8 mouse cellular contexts compared by ENCODE assay signal in the genomic region with DNA sequence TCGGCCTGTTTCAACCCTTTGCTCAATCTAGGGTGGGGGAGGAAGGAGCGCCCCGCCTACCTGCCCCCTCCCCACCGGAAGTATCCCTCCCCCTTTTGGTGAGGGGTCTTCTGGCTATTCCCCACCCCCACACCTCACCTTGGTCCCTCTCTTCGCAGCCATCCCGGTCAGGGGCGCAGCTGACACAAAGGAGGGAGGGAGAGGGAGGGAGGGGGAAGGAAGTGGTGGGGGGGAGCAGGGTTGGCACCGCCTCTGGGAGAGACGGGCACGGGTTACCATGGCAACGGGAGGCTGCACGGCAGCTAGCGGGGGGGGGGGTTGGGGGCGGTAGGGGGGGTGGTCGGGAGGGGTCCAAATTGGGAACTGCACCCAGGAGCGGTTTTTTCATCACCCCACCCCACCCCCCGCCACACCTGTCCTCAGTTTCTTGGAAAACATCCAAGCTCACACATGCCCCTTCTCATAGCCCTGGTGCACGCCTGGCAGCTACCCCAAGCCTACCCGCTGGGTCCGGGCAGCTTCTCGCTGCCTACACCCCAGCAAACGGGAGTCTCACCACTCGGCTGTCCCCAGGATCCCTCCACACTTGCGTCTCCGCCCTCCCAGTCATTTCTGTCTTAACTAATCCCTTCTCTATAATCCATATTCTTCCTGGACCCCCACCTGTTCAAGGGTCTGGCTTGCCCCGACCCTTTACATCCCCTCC. TPM values are rescaled to one million over a fixed set of nuclear protein-coding genes. Genes with fewer than 3 reads are reported as not detected.
DNase-seq lines count a peak whose midpoint lies in the region; ATAC-seq and TF ChIP-seq lines count a peak whose summit lies in the region.

No protein-coding gene starts in this region.

- H3K4me3 ChIP-seq in heart, adult 2 months = peak overlapping the region; percentile 97
- H3K4me3 ChIP-seq in liver, embryonic 15.5 days (replicated peaks) = peak overlapping the region; percentile 8; the same call in 1 of the 2 replicates

- TF ChIP-seq POLR2A in heart, adult 2 months (IDR thresholded peaks at IDR 0.05; ENCODE audit: insufficient read depth, low read depth, low read length) = no peak

- H3K27ac ChIP-seq in heart, adult 2 months = peak overlapping the region; percentile 7; the same call in 1 of the 2 replicates
- H3K27ac ChIP-seq in liver, embryonic 15.5 days (replicated peaks) = no peak overlapping the region

- WGBS in heart, adult 2 months = 2% methylated on average over 22 of the region's 26 CpGs
- whole genome bisulfite sequencing in liver, embryonic 15.5 days (ENCODE audit: insufficient replicate concordance) = 2% methylated on average over 20 of the region's 26 CpGs

- no peak for DNase-seq in heart, adult 2 months
- DNase-seq in heart, postnatal 25 days (ENCODE audit: low spot score) = no peak
- DNase-seq in cerebellum, postnatal 36 days = peak; percentile 77 to 80
- DNase-seq in induced T-regulatory cell, adult 2 months (ENCODE audit: low read depth) = peak; percentile 80
- DNase-seq in right cerebral cortex, postnatal 4 days = peak; percentile 90
- DNase-seq in urinary bladder, postnatal 25 days (ENCODE audit: low spot score) = no peak

- no peaks in the 10 kb centered on the region for H3K9me3 ChIP-seq in liver, embryonic 15.5 days (replicated peaks)

- H3K79me2 ChIP-seq in heart, adult 2 months (replicated peaks; ENCODE audit: control insufficient read depth, insufficient read depth, low read length) = no peaks in the 10 kb centered on the region

- TF ChIP-seq CTCF in heart, adult 2 months (IDR thresholded peaks at IDR 0.05) = no peak

- no peaks in the 10 kb centered on the region for H3K27me3 ChIP-seq in heart, adult 2 months (ENCODE audit: control insufficient read depth, insufficient read depth, low read length)
- peaks cover 29% of the 10 kb centered on the region for H3K27me3 ChIP-seq in liver, embryonic 15.5 days

- H3K4me2 ChIP-seq in liver, embryonic 15.5 days = peak overlapping the region; percentile 90

- no peaks in the 10 kb centered on the region for H3K36me3 ChIP-seq in heart, adult 2 months (ENCODE audit: control insufficient read depth, insufficient read depth, low read length)
- no peaks in the 10 kb centered on the region; the same call in 1 of the 2 replicates for H3K36me3 ChIP-seq in liver, embryonic 15.5 days (replicated peaks)

- peaks cover 1% of the 10 kb centered on the region; the same call in 1 of the 2 replicates for H3K4me1 ChIP-seq in heart, adult 2 months (ENCODE audit: control insufficient read depth, insufficient read depth, low read length)
- H3K4me1 ChIP-seq in liver, embryonic 15.5 days (replicated peaks) = peaks cover 53% of the 10 kb centered on the region

- peak; percentile 1 for ATAC-seq in CD4-positive, CD25-positive, alpha-beta regulatory T cell, adult 4 months
- no peak for ATAC-seq in liver, embryonic 15.5 days (ENCODE audit: insufficient read depth)

- intact Hi-C loops in heart, adult 2 months (cut with DNase I) = no loop called here
- intact Hi-C loops in heart, postnatal 25 days (cut with DNase I) = no loop called here

- TF ChIP-seq EP300 in heart, adult 2 months (IDR thresholded peaks at IDR 0.05; ENCODE audit: insufficient read depth, low read depth, low read length) = no peak

- peak overlapping the region; percentile 37 for H3K9ac ChIP-seq in heart, adult 2 months (ENCODE audit: low read depth, low read length)
- H3K9ac ChIP-seq in liver, embryonic 15.5 days = no peak overlapping the region

RNA-seq across cellular contexts. Expression of a gene that starts 0.6 kb away (rescaled TPM):
- total RNA-seq in heart, adult 2 months (2021) = 10 to 100 TPM; 80.7 to 95.7 TPM
- polyA plus RNA-seq in heart, adult 2 months (2012; rRNA removed) = 84.3 and 116 TPM in 2 replicates
- 10 to 100 TPM; 73.5 to 87.6 TPM for total RNA-seq in heart, postnatal 25 days (2021)
- 100 to 1,000 TPM; 258 to 319 TPM for polyA plus RNA-seq in CD4-positive, CD25-positive, alpha-beta regulatory T cell, adult 4 months (2017; shearing (Covaris generic))
- 116 and 126 TPM in 2 replicates for polyA plus RNA-seq in liver, embryonic 15.5 days (2015; fragmentation: Nextera tagmentation; extraction: Ambion mirVana)

RNA-seq across cellular contexts. Expression of a gene that starts 1.0 kb away (rescaled TPM):
- total RNA-seq in heart, adult 2 months (2021) = under 1 TPM; 0.39 to 0.96 TPM
- polyA plus RNA-seq in heart, adult 2 months (2012; rRNA removed) = 1.4 and 1.9 TPM in 2 replicates
- under 1 TPM; 0.47 to 0.59 TPM for total RNA-seq in heart, postnatal 25 days (2021)
- 1 to 10 TPM; 4.0 to 7.0 TPM for polyA plus RNA-seq in CD4-positive, CD25-positive, alpha-beta regulatory T cell, adult 4 months (2017; shearing (Covaris generic))
- 0.23 and 0.31 TPM in 2 replicates for polyA plus RNA-seq in liver, embryonic 15.5 days (2015; fragmentation: Nextera tagmentation; extraction: Ambion mirVana)

RNA-seq across cellular contexts. Expression of a gene that starts 14.0 kb away (rescaled TPM):
- total RNA-seq in heart, adult 2 months (2021) = 10 to 100 TPM; 54.3 to 58.2 TPM
- polyA plus RNA-seq in heart, adult 2 months (2012; rRNA removed) = 140 and 160 TPM in 2 replicates
- 10 to 100 TPM; 51.7 to 53.9 TPM for total RNA-seq in heart, postnatal 25 days (2021)
- 100 to 1,000 TPM; 116 to 155 TPM for polyA plus RNA-seq in CD4-positive, CD25-positive, alpha-beta regulatory T cell, adult 4 months (2017; shearing (Covaris generic))
- polyA plus RNA-seq in liver, embryonic 15.5 days (2015; fragmentation: Nextera tagmentation; extraction: Ambion mirVana) = 45.4 and 54.4 TPM in 2 replicates

RNA-seq across cellular contexts. Expression of a gene that starts 16.3 kb away (rescaled TPM):
- under 1 TPM; 0.39 to 0.47 TPM for total RNA-seq in heart, adult 2 months (2021)
- 0.67 and 6.2 TPM in 2 replicates for polyA plus RNA-seq in heart, adult 2 months (2012; rRNA removed)
- total RNA-seq in heart, postnatal 25 days (2021) = under 1 TPM; 0.22 to 0.39 TPM
- polyA plus RNA-seq in CD4-positive, CD25-positive, alpha-beta regulatory T cell, adult 4 months (2017; shearing (Covaris generic)) = 1 to 10 TPM; 1.1 to 2.0 TPM
- 0.50 TPM in 1 of 2 replicates, not detected in the other for polyA plus RNA-seq in liver, embryonic 15.5 days (2015; fragmentation: Nextera tagmentation; extraction: Ambion mirVana)

RNA-seq across cellular contexts. Expression of a gene that starts 18.2 kb away (rescaled TPM):
- 10 to 100 TPM; 59.8 to 61.8 TPM for total RNA-seq in heart, adult 2 months (2021)
- 96.2 and 111 TPM in 2 replicates for polyA plus RNA-seq in heart, adult 2 months (2012; rRNA removed)
- 10 to 100 TPM; 62.3 to 62.6 TPM for total RNA-seq in heart, postnatal 25 days (2021)
- polyA plus RNA-seq in CD4-positive, CD25-positive, alpha-beta regulatory T cell, adult 4 months (2017; shearing (Covaris generic)) = 100 to 1,000 TPM in 1 of 2 experiments, 10 to 100 TPM in 1; 78.8 to 144 TPM
- polyA plus RNA-seq in liver, embryonic 15.5 days (2015; fragmentation: Nextera tagmentation; extraction: Ambion mirVana) = 103 and 104 TPM in 2 replicates

Comparison
In these comparisons a context has a peak if more than half of its experiments do, and no peak if none do; other contexts are left out.
1. DNase-seq: peak in cerebellum, postnatal 36 days (2 of 2), induced T-regulatory cell, adult 2 months (single experiment) and right cerebral cortex, postnatal 4 days (single experiment); none in heart, adult 2 months (0 of 2), heart, postnatal 25 days (single experiment) and urinary bladder, postnatal 25 days (single experiment).